Mouse (Mus musculus) embryonic fibroblast, embryonic 13.5 days (primary cell): ENCODE measurements at regions not wholly inside any gene's neighbourhood (a gene's known extent, or its start where the extent isn't known, plus 50 kb on each side); places are given as distances from the start of the nearest gene placed in this dataset.

Experiments
- CTCF ChIP-seq: IDR thresholded peaks from 2 replicates; pipeline ENCODE4 v1.5.1; 2011; ENCODE audit warnings: mild to moderate bottlenecking, control low read depth, low read length, moderate library complexity, borderline replicate concordance; ENCODE audit not compliant: insufficient read depth
- POLR2A ChIP-seq: IDR thresholded peaks from 2 replicates; pipeline ENCODE4 v1.6.1; 2011; ENCODE audit warnings: low read depth, mild to moderate bottlenecking, control low read depth, low read length, moderate library complexity

DNA sequence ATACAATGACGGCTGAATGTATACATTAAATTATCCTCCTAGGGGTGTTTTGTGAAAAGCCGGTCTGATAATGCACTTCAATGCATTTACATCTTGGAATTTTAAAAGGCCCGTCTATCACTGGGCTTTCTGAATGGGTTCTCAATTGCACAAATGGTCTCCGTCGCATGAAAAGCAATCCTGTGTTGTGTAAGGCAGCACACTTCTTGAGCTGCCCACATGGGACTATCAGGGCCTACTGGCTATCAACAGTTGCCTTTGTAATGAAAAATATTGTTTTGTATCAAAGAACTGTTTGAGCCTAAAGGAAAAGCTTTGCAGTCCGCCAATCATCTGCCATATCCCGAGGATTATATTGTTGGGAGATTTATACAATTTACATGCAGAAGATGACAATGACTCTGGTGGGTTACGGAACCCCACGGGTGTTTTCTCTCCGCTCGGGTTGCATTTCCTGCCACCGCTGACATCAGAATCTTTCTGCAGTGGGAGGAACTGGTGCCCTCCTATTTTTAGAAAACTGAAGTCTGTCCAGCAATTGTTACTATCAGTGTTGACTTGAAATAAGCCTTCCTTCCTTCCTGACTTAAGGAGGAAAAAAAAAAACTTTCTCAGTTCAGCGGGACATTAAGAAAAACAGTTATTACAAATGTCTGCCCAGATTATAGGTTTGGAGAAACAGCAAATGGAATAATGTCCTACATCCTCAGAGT, 118.7 kb downstream of the Tmem26 start:
- TF ChIP-seq POLR2A (no peak), CTCF (no peak)
